Mouse (Mus musculus) midbrain, embryonic 14.5 days (tissue): ENCODE data around the gene Tlr11. TPM values are rescaled to one million over a fixed set of nuclear protein-coding genes. Genes with fewer than 3 reads are reported as not detected.

Experiments
- polyA plus RNA-seq: library from polyadenylated mRNA; unstranded; fragments of >200 nt; fragmentation: Nextera tagmentation; extraction: Ambion mirVana; gene quantifications from 2 replicates; pipeline ENCODE4 v1.2.1, GENCODE M21; 2014

The Tlr11 gene
- polyA plus RNA-seq, 1 experiment from 2014 or later = not detected

Other genes starting within 250 kb of the Tlr11 start
- not detected in 2 replicates for gene Olfr727, start 234.7 kb upstream of the Tlr11 start, polyA plus RNA-seq
- not detected in 2 replicates for gene Olfr728, start 215.2 kb upstream of the Tlr11 start, polyA plus RNA-seq
- not detected in 2 replicates for gene Olfr729, start 205.0 kb upstream of the Tlr11 start, polyA plus RNA-seq
- gene Olfr730, start 169.7 kb upstream of the Tlr11 start, polyA plus RNA-seq = not detected in 2 replicates
- gene Olfr731, start 116.0 kb upstream of the Tlr11 start, polyA plus RNA-seq = not detected in 2 replicates
- not detected in 2 replicates for gene Olfr732, start 73.7 kb upstream of the Tlr11 start, polyA plus RNA-seq
- gene Olfr733, start 56.4 kb upstream of the Tlr11 start, polyA plus RNA-seq = not detected in 2 replicates
- gene Olfr734, start 31.2 kb upstream of the Tlr11 start, polyA plus RNA-seq = not detected in 2 replicates
- gene Olfr735, start 9.0 kb upstream of the Tlr11 start, polyA plus RNA-seq = not detected in 2 replicates
- gene Olfr736, start 23.2 kb downstream of the Tlr11 start, polyA plus RNA-seq = not detected in 2 replicates
- gene Olfr738, start 49.7 kb downstream of the Tlr11 start, polyA plus RNA-seq = not detected in 2 replicates
- not detected in 2 replicates for gene Olfr739, start 60.7 kb downstream of the Tlr11 start, polyA plus RNA-seq
- not detected in 2 replicates for gene Olfr740, start 87.6 kb downstream of the Tlr11 start, polyA plus RNA-seq
- gene Olfr741, start 114.8 kb downstream of the Tlr11 start, polyA plus RNA-seq = not detected in 2 replicates
- not detected in 2 replicates for gene Olfr742, start 145.7 kb downstream of the Tlr11 start, polyA plus RNA-seq
- not detected in 2 replicates for gene Olfr743, start 163.9 kb downstream of the Tlr11 start, polyA plus RNA-seq